Mouse (Mus musculus) layer of hippocampus, adult 2 months (tissue): ENCODE measurements at regions not wholly inside any gene's neighbourhood (a gene's known extent, or its start where the extent isn't known, plus 50 kb on each side); places are given as distances from the start of the nearest gene placed in this dataset.

Experiments
- DNase-seq, 2 experiments: peaks; one replicate each; pipeline ENCODE4 v3.0.0; 2022; ENCODE audit warnings: low spot score in 2 of 2
- H3K27ac ChIP-seq: fragments of 200-600 bp; 2 replicates; pipeline ENCODE4 v1.8.1; 2022
- H3K4me3 ChIP-seq: fragments of 200-600 bp; 2 replicates; pipeline ENCODE4 v1.8.1; 2022; ENCODE audit warnings: mild to moderate bottlenecking
- CTCF ChIP-seq: fragments of 200-600 bp; conservative IDR thresholded peaks from 2 replicates; pipeline ENCODE4 v1.8.1; 2022; ENCODE audit warnings: antibody characterized with exemption, mild to moderate bottlenecking, moderate library complexity

GRCm38 (mm10) chr15:88290740-88291363 lies 309.2 kb upstream of the Zdhhc25 start:
- H3K27ac ChIP-seq: no peak overlapping the region

DNA sequence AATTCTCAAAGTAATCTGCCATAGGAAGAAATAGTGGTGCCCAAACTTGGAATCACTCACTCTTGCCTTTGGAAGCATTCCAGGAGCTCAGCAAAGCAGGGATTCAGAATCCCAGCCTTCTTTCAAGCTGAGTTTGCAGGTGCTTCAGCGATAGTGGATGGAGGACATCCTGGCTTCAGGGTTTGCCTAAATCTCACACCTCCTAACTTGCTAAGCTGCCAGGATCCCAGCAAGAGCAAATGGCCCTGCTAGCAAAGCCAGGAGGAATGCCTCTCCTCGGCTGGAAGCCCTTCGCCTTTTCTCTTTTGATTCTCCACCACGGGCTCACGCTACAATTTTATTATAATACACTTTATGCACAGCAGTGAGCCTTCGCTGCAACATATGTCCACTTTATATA lies 301.0 kb upstream of the Zdhhc25 start:
- no peak for DNase-seq
- no peak for TF ChIP-seq CTCF

More at GRCm38 (mm10) chr15:88290740-88291363, 309.2 kb upstream of the Zdhhc25 start:
- TF ChIP-seq CTCF: no peak
- DNase-seq: peak in 1 of 2 experiments; percentile 16
- H3K4me3 ChIP-seq: no peak overlapping the region; the same call in 1 of the 2 replicates

GRCm38 (mm10) chr15:88311158-88311557 lies 288.9 kb upstream of the Zdhhc25 start:
- Histone ChIP-seq H3K4me3 (no peak overlapping the region), H3K27ac (no peak overlapping the region)
- TF ChIP-seq CTCF: no peak
- no peak for DNase-seq

More for the DNA sequence above, 301.0 kb upstream of the Zdhhc25 start:
- Histone ChIP-seq H3K27ac (no peak overlapping the region), H3K4me3 (no peak overlapping the region)

DNA sequence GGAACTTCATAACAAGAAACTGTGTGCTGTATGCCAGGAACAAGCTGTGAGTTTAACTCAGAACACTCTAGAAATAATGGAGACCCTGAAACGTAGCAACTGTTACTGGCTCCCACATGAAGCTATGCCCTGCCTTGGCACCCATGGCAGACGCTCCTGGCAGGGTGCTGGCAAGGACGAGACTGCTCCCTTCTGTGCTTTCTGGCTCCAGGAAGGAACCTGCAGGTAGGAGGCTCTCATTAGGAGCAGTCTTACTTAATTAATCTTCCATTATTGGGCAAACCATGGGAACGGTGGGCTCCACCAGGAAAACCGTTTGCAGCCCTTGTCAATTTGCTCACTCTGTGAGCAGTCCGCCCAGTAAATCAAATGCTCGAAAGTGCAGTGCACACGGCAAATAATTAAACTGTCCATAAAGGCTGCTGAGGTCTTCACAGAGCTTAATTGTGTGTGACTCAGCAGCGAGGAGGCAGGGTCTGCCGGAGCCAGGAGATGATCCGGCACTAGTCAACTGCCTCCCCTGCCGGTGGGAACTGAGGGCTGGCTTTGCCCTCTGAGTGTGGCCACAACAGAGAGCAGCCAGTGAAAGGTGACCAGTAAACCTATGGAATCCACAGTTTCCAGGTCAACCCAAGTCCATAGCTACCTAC lies 285.2 kb upstream of the Zdhhc25 start:
- H3K4me3 ChIP-seq: no peak overlapping the region
- peak; percentile 26 to 44 for DNase-seq
- H3K27ac ChIP-seq: peak overlapping the region; percentile 36; the same call in 1 of the 2 replicates
- peak; percentile 33 for TF ChIP-seq CTCF

GRCm38 (mm10) chr15:88318048-88318447 lies 282.1 kb upstream of the Zdhhc25 start:
- no peak overlapping the region for H3K27ac ChIP-seq
- peak in 1 of 2 experiments; percentile 5 for DNase-seq

DNA sequence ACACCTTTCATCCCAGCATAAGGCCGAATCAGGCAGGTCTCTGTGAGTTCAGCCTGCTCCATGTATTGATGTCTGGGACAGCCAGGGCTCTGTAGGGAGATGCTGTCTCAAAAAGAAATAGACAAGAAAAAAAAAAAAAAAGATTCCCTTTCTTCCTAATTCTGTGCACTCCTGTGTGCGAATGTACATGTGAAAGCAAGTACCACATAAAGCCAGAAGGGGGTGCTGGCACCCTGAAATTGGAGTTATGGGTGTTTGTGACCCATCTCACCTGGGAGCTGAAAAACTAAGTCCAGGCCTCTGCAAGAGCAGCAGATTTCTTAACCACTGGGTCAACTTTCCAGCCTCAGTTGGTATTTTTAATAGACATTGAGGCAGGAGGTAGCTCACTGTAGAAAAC lies 280.6 kb upstream of the Zdhhc25 start:
- TF ChIP-seq CTCF: peak; percentile 68
- Histone ChIP-seq H3K4me3 (no peak overlapping the region), H3K27ac (no peak overlapping the region)
- DNase-seq: no peak

More at GRCm38 (mm10) chr15:88318048-88318447, 282.1 kb upstream of the Zdhhc25 start:
- no peak overlapping the region for H3K4me3 ChIP-seq
- no peak for TF ChIP-seq CTCF

- no peak for DNase-seq
- no peak overlapping the region for H3K4me3 ChIP-seq
- H3K27ac ChIP-seq: no peak overlapping the region
- no peak for TF ChIP-seq CTCF
These were observed 276.3 kb upstream of the Zdhhc25 start for GRCm38 (mm10) chr15:88323584-88324375.

DNA sequence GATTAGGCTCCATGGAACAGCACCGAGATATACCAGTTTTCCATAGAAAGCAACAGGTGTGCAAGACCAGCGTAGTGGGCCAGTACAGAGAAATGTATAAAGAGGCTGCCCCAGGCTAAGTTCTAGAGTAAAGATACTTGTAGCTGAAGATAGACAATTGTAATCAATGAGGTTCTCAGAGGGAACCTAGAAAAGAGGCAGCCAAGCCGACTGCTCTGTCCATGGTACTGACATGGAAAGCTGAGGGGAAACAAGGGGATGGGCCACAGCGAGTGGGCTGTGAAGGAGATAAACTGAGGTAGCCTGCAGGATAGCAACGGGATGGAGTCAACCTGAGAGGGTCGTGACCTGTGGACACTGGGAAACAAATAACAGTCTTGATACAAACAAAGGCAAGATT lies 275.0 kb upstream of the Zdhhc25 start:
- Histone ChIP-seq H3K27ac (no peak overlapping the region), H3K4me3 (no peak overlapping the region)
- TF ChIP-seq CTCF: no peak
- no peak for DNase-seq

GRCm38 (mm10) chr15:88353206-88353605 lies 246.9 kb upstream of the Zdhhc25 start:
- no peak for TF ChIP-seq CTCF
- H3K4me3 ChIP-seq: no peak overlapping the region
- H3K27ac ChIP-seq: no peak overlapping the region
- DNase-seq: no peak

DNA sequence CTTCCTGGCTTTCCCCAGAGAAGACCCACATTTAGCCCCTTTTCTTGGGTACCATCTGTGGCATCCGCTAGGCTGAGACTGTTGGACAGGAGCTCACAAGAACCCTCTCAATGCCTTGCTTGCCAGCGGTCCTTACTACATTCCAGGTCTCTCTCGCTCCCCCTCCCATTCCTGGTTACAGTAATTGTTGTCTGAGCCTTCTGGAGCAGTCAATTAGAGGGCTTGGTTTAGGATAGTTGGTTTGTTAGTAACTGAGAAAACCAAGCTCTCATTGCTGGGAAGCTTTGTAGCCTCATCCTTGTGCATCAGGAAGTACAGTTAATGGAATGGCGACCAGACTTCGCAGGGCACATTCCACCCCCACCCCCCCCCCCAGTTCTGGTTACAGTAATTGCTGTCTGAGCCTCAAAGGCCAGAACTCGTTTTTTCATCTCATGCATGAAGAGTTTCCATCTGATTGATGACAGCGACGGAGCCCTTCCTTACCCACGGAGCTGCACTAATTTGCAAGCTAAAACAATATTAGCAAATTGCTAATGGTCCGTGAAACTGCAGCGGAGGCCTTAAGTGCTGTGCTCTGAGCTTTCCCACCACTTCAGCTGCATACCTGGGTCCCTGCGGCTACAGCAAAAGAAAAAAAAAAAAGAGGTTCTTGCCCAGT lies 239.6 kb upstream of the Zdhhc25 start:
- DNase-seq: no peak
- H3K27ac ChIP-seq: no peak overlapping the region
- H3K4me3 ChIP-seq: no peak overlapping the region
- no peak for TF ChIP-seq CTCF

DNA sequence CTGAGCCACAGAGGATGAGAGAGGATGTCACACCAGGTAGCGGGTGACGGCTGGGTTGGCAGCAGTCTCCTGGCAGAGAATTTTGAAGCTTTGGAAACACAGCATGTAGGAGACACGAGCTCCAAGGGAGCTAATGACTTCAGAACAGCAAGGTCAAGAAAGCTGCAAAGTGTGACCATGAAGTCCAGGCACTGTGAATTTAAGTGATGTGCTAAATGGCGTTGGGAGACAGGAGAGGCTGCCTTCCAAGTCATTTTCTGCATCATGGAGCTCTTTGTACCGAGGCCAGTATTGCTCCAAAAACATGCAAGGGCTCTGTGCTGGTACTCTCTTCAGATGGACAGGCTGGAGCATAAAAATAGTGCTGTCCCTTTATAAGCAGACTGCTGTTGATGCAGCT lies 238.8 kb upstream of the Zdhhc25 start:
- H3K27ac ChIP-seq: no peak overlapping the region
- no peak overlapping the region for H3K4me3 ChIP-seq
- no peak for DNase-seq
- no peak for TF ChIP-seq CTCF

- TF ChIP-seq CTCF: no peak
- Histone ChIP-seq H3K4me3 (no peak overlapping the region), H3K27ac (no peak overlapping the region)
- DNase-seq: no peak
These were observed 237.1 kb upstream of the Zdhhc25 start for GRCm38 (mm10) chr15:88362966-88363365.

- TF ChIP-seq CTCF: no peak
- no peak for DNase-seq
- Histone ChIP-seq H3K27ac (no peak overlapping the region), H3K4me3 (no peak overlapping the region)
These were observed 229.7 kb upstream of the Zdhhc25 start for GRCm38 (mm10) chr15:88370366-88370765.
